Mouse (Mus musculus) cerebellum, adult 11 months (tissue): Measurements from ENCODE around the gene Kank3.

Experiments
- DNase-seq: peaks from one replicate; pipeline ENCODE4 v3.0.0; 2022

Kank3 gene

GRCm38 (mm10) chr17:33865330-33866030 lies 55.2 kb downstream of the Kank3 start:
- DNase-seq = no peak
